Mouse (Mus musculus): ENCODE measurements around the gene Cstf1. TPM values are rescaled to one million over a fixed set of nuclear protein-coding genes. Genes with fewer than 3 reads are reported as not detected.

The Cstf1 gene
- polyA plus RNA-seq (2014; fragmentation: Illumina TruSeq; extraction: RNeasy Lipid Tissue Mini Kit (QIAGEN cat#74804); ENCODE audit: low read depth, low replicate concordance): 14.0 TPM

DNA sequence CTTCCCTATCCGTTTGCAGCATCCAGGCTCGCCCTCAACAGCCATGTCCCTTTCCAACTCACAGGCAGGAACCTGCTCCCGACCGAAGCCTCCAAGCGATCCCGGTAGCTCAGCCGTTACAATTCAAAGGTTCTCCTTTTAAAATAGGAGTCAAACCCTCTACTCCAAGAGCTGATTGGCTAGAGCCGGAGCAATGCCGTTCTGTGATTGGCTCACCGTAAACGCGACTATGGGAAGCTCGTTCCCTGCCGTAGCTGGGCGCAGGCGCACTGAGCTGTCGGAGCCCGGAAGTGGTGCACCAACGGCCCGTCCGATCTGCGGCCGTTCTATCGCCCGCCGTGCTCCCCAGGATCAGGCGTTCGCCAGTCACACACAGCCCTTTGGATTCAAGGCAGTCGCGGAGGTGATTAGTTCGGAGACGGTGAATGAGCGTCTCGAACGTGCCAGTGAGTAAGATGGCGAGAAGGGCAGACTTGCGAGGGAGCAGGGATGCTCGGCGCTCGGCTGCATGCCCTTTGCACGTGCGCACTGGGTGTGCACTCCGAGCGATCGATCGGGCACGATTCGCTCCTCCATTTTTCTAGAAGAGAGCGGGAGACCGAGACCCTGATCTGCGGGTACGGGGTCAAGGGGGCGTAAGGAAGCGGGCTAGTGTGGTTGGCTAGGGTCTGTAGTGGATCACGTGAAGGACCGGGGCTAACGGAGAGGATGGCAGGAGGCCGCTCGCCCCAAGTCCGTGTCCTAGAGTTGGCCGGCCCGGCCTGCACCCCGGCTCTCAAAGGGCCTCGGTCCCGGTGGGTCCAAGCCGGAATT is at the start of gene Cstf1, which contains the start of gene Aurka:
Cstf1 (plus strand) TSS at position 271 of the 813 bp plus-strand sequence.
Aurka (minus strand) TSS at position 125 of the 813 bp plus-strand sequence.

DNA sequence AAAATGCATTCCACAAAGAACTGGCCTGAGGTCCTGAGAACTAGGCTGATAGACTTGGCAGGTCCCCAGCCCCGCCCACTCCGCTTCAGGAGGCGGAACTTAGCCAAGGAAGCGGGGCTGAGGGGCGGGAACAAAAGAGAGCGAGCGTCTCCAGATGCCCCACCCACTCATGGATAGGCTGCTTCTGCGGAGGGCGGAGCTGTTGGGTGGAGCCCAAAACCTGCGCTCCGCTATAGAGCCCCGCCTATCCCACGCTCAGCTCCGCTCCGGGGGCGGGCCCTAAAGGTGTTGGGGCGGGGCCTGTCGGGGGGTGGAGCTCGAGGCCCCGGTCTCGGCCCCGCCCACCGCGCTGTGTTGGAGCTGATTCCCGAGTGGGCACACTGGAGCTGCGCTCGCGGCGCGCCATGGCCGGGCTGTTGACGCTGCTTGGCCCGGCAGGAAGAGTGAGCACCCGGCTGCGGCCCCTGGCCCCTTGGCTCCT is 25.2 kb upstream of the Cstf1 start, which contains the start of gene Fam210b:
Fam210b (plus strand) TSS at position 308 of the 481 bp plus-strand sequence.

DNA sequence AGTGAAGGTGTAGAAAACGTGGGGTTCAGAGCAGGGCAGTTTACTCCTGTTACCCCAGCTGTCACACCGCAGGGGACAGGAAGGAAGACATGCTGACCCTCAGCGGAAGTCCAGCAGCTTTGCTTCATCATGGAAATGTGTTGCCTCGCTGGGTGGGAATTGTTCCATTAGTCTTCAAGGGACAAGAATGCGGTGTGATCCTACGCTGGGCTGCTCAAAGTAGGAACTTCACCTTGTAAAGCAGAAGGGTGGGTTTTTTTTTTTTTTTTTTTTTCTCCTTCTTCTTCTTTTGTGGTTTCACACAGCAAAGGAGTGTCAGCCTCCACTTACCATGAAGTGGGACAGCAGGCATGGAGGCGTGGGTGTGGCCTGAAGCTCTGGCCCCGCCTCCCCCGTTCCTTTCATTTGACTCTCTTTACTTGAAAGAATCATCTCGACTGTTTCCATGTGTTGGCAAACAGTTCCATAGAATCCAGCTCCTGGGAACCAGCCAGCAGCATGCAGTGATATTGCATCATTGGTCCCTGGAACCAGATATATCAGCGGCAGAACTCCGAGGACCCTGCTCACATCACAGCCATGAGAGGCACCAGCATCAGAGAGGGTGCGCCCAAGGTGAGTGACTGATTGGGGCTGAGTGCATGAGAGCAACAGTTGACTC is 23.0 kb downstream of the Cstf1 start, which contains the start of gene Cass4:
Cass4 (plus strand) TSS at position 404 of the 661 bp plus-strand sequence.

Other genes starting within 250 kb of the Cstf1 start
- not detected for gene Mc3r, start 122.2 kb upstream of the Cstf1 start, polyA plus RNA-seq (2014; fragmentation: Illumina TruSeq; extraction: RNeasy Lipid Tissue Mini Kit (QIAGEN cat#74804); ENCODE audit: low read depth, low replicate concordance)
- 7.6 TPM for gene Fam210b, start 25.1 kb upstream of the Cstf1 start, polyA plus RNA-seq (2014; fragmentation: Illumina TruSeq; extraction: RNeasy Lipid Tissue Mini Kit (QIAGEN cat#74804); ENCODE audit: low read depth, low replicate concordance)
- gene Aurka, start 146 bp upstream of the Cstf1 start, polyA plus RNA-seq (2014; fragmentation: Illumina TruSeq; extraction: RNeasy Lipid Tissue Mini Kit (QIAGEN cat#74804); ENCODE audit: low read depth, low replicate concordance): 0.63 TPM
- 0.42 TPM for gene Cass4, start 23.1 kb downstream of the Cstf1 start, polyA plus RNA-seq (2014; fragmentation: Illumina TruSeq; extraction: RNeasy Lipid Tissue Mini Kit (QIAGEN cat#74804); ENCODE audit: low read depth, low replicate concordance)
- gene Rtf2, start 69.9 kb downstream of the Cstf1 start, polyA plus RNA-seq (2014; fragmentation: Illumina TruSeq; extraction: RNeasy Lipid Tissue Mini Kit (QIAGEN cat#74804); ENCODE audit: low read depth, low replicate concordance): 33.4 TPM
- not detected for gene Gcnt7, start 87.9 kb downstream of the Cstf1 start, polyA plus RNA-seq (2014; fragmentation: Illumina TruSeq; extraction: RNeasy Lipid Tissue Mini Kit (QIAGEN cat#74804); ENCODE audit: low read depth, low replicate concordance)
- not detected for gene Fam209, start 101.8 kb downstream of the Cstf1 start, polyA plus RNA-seq (2014; fragmentation: Illumina TruSeq; extraction: RNeasy Lipid Tissue Mini Kit (QIAGEN cat#74804); ENCODE audit: low read depth, low replicate concordance)
- gene Tfap2c, start 178.9 kb downstream of the Cstf1 start, polyA plus RNA-seq (2014; fragmentation: Illumina TruSeq; extraction: RNeasy Lipid Tissue Mini Kit (QIAGEN cat#74804); ENCODE audit: low read depth, low replicate concordance): not detected